Mouse (Mus musculus): ENCODE results near the gene Bst2. TPM values are rescaled to one million over a fixed set of nuclear protein-coding genes. Genes with fewer than 3 reads are reported as not detected.
A peak's percentile ranks its signal among the peaks of the same experiment; 100 is the strongest.

Bst2 gene
- polyA plus RNA-seq, 2 experiments = 12.4 to 47.2 TPM

DNA sequence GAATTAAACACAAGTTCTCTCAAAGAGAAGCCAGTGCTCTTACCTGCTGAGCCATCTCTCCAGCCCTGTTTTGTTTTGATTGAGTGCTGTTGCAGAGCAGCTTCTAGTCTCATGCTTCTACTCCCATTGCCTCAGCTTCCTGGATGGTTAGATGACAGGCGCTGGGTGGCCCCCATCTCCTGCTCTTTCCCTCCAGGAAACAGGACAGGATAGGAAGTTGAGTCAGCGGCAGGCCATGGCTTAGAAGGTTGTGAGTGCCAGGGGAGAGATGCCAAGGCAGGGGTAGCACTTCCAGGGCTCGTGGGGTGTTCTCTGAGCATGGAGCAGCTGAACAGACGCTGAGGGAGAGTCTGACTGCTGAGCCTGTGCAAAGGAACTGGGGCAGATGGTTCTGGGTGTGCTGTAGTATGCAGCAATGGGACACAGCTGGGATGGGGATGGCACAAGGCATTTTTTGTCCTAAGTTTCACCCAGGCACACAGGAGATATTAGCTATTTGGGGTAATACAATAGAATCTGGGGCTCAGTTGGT lies 40.7 kb upstream of the Bst2 start:
- ATAC-seq (ENCODE audit: low FRiP score, low read depth) (no peak), DNase-seq (ENCODE audit: low spot score) (no peak)
- H3K9ac ChIP-seq (ENCODE audit: low read depth, low read length, severe bottlenecking) = no peak overlapping the region
- no peak overlapping the region for H3K4me2 ChIP-seq (replicated peaks; ENCODE audit: low read depth, low read length, severe bottlenecking)
- no peak overlapping the region for H3K27ac ChIP-seq (replicated peaks; ENCODE audit: low read depth, low read length)
- no peak for TF ChIP-seq POLR2A (IDR thresholded peaks at IDR 0.05; ENCODE audit: borderline replicate concordance, extremely low read depth, insufficient read depth, insufficient read length)
- H3K27me3 ChIP-seq (ENCODE audit: control insufficient read depth, insufficient read depth, low read length) = no peaks in the 10 kb centered on the region
- peaks cover 20% of the 10 kb centered on the region for H3K36me3 ChIP-seq (ENCODE audit: control insufficient read depth, insufficient read depth, low read length)
- 75% methylated on average over 4 of the region's 4 CpGs for WGBS
- H3K4me1 ChIP-seq (ENCODE audit: control insufficient read depth, insufficient read depth, low read length) = peaks cover 5% of the 10 kb centered on the region
- H3K4me3 ChIP-seq (replicated peaks; ENCODE audit: low read length) = no peak overlapping the region
- no peaks in the 10 kb centered on the region for H3K9me3 ChIP-seq (ENCODE audit: control insufficient read depth, low read length)

DNA sequence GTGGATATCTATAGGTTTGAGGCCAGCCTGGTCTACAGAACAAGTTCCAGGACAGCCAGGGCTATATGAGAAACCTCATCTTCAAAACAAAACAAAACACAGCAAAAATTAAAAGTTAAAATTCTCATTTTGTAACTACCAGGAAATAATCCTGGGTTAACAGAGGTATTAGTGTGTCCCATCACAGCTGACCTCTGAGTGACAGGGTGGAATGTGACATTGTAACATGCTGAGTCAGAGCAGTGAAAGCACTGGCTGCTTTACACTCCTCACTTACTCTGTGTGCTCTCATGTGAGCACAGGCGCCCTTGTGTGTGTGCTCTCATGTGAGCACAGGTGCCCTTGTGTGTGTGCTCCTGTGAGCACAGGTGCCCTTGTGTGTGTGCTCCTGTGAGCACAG lies 37.8 kb upstream of the Bst2 start:
- H3K9ac ChIP-seq (ENCODE audit: low read depth, low read length, severe bottlenecking) = no peak overlapping the region
- WGBS = 54% methylated on average over 1 of the region's 1 CpGs
- H3K27ac ChIP-seq (replicated peaks; ENCODE audit: low read depth, low read length) = no peak overlapping the region
- DNase-seq (ENCODE audit: low spot score) (no peak), ATAC-seq (ENCODE audit: low FRiP score, low read depth) (no peak)
- no peak overlapping the region for H3K4me3 ChIP-seq (replicated peaks; ENCODE audit: low read length)
- TF ChIP-seq POLR2A (IDR thresholded peaks at IDR 0.05; ENCODE audit: borderline replicate concordance, extremely low read depth, insufficient read depth, insufficient read length) = no peak
- no peaks in the 10 kb centered on the region for H3K27me3 ChIP-seq (ENCODE audit: control insufficient read depth, insufficient read depth, low read length)
- no peaks in the 10 kb centered on the region for H3K9me3 ChIP-seq (ENCODE audit: control insufficient read depth, low read length)
- H3K4me2 ChIP-seq (replicated peaks; ENCODE audit: low read depth, low read length, severe bottlenecking) = no peak overlapping the region
- H3K36me3 ChIP-seq (ENCODE audit: control insufficient read depth, insufficient read depth, low read length) = no peaks in the 10 kb centered on the region
- peaks cover 22% of the 10 kb centered on the region for H3K4me1 ChIP-seq (ENCODE audit: control insufficient read depth, insufficient read depth, low read length)

DNA sequence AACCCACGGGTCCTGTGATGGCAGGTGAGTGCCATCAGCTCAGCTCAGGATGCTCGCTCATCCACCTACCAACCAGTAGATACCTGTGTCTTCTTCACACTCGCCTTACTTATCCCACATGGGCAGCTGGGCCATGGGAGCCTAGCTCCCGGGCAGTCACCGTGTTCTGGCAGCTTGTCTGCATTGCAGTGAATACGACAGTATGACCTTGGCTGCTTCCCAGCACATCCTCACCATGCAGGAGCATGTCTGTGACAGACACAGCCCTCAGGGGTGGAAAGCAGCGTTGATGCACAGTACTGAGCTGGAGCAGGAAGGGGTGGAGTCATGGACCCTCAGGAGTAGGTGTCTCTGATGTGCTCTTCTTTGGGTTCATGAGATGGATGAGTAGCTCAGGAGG lies 37.2 kb upstream of the Bst2 start:
- H3K27me3 ChIP-seq (ENCODE audit: control insufficient read depth, insufficient read depth, low read length) = no peaks in the 10 kb centered on the region
- no peak overlapping the region for H3K27ac ChIP-seq (replicated peaks; ENCODE audit: low read depth, low read length)
- no peak for ATAC-seq (ENCODE audit: low FRiP score, low read depth)
- no peak overlapping the region for H3K4me3 ChIP-seq (replicated peaks; ENCODE audit: low read length)
- no peaks in the 10 kb centered on the region for H3K36me3 ChIP-seq (ENCODE audit: control insufficient read depth, insufficient read depth, low read length)
- no peaks in the 10 kb centered on the region for H3K9me3 ChIP-seq (ENCODE audit: control insufficient read depth, low read length)
- peaks cover 23% of the 10 kb centered on the region for H3K4me1 ChIP-seq (ENCODE audit: control insufficient read depth, insufficient read depth, low read length)
- TF ChIP-seq POLR2A (IDR thresholded peaks at IDR 0.05; ENCODE audit: borderline replicate concordance, extremely low read depth, insufficient read depth, insufficient read length) = no peak
- H3K4me2 ChIP-seq (replicated peaks; ENCODE audit: low read depth, low read length, severe bottlenecking) = no peak overlapping the region
- 73% methylated on average over 7 of the region's 7 CpGs for WGBS
- H3K9ac ChIP-seq (ENCODE audit: low read depth, low read length, severe bottlenecking) = no peak overlapping the region
- no peak for DNase-seq (ENCODE audit: low spot score)

DNA sequence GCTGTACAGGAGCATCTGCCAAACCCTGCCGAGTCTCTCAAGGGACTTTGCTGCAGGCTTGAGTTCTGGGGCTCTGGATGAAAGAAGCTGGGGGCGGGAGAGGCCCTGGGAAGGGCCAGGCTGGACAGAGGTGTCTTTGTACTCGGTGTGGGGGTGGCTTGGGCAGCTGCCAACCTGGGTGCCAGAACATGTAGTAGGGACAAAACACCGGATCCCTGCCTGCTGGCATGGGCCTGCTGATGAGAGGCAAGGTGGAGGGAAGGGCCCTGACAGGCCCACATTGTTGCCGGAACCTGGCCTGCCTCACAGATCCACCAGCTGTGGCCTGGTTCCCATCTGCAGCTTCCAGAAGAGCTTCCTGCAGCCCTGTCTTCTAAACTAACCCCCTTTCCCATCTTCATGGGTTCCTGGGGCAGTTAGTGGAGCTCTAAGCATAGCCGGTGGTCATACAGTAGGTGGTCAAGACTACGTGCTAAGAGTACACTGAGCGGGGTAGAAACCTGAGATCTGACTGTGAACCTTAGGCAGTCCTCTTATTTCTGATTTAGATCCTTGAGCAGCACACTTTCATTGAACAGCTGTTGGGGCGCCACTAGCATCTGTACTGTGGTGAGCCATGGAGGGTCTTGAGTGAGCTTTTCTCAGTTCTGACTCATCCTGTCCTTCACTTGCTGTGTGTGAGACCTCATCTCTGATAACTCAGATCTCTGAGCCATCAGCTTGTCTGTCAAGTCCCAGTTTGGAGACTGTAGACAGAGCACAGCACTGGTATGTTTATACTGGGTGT lies 35.8 kb upstream of the Bst2 start:
- 64% methylated on average over 9 of the region's 9 CpGs for WGBS
- peak overlapping the region; percentile 4; the same call in 1 of the 2 replicates for H3K4me3 ChIP-seq (replicated peaks; ENCODE audit: low read length)
- H3K9me3 ChIP-seq (ENCODE audit: control insufficient read depth, low read length) = no peaks in the 10 kb centered on the region
- no peak overlapping the region; the same call in 1 of the 2 replicates for H3K4me2 ChIP-seq (replicated peaks; ENCODE audit: low read depth, low read length, severe bottlenecking)
- TF ChIP-seq POLR2A (IDR thresholded peaks at IDR 0.05; ENCODE audit: borderline replicate concordance, extremely low read depth, insufficient read depth, insufficient read length) = no peak
- no peak overlapping the region for H3K9ac ChIP-seq (ENCODE audit: low read depth, low read length, severe bottlenecking)
- DNase-seq (ENCODE audit: low spot score) (peak; percentile 44), ATAC-seq (ENCODE audit: low FRiP score, low read depth) (no peak)
- no peak overlapping the region; the same call in 1 of the 2 replicates for H3K27ac ChIP-seq (replicated peaks; ENCODE audit: low read depth, low read length)
- peaks cover 31% of the 10 kb centered on the region for H3K4me1 ChIP-seq (ENCODE audit: control insufficient read depth, insufficient read depth, low read length)
- no peaks in the 10 kb centered on the region for H3K36me3 ChIP-seq (ENCODE audit: control insufficient read depth, insufficient read depth, low read length)
- peaks cover 6% of the 10 kb centered on the region; the same call in 1 of the 2 replicates for H3K27me3 ChIP-seq (ENCODE audit: control insufficient read depth, insufficient read depth, low read length)

DNA sequence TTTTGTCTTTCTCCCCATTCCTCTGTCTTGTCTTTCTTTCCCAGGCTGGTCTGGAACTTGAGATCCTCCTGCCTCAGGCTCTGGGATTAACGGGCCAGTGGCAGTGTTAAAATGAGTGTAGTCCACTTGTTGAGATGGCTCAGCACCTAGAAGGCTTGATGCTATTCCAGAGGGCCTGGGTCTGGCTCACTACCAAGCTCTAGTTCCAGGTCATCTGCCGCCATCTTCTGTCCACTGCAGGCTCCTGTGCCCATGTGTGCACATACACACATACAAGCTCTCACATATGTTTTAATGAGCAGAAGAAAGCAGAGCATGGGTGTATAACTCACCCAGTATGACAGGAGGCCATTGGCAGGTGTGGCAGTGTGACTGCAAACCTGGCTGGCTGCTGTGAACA lies 34.8 kb upstream of the Bst2 start:
- H3K4me1 ChIP-seq (ENCODE audit: control insufficient read depth, insufficient read depth, low read length) = peaks cover 31% of the 10 kb centered on the region
- H3K4me2 ChIP-seq (replicated peaks; ENCODE audit: low read depth, low read length, severe bottlenecking) = no peak overlapping the region; the same call in 1 of the 2 replicates
- ATAC-seq (ENCODE audit: low FRiP score, low read depth) (no peak), DNase-seq (ENCODE audit: low spot score) (no peak)
- no peak overlapping the region for H3K27ac ChIP-seq (replicated peaks; ENCODE audit: low read depth, low read length)
- no peaks in the 10 kb centered on the region for H3K36me3 ChIP-seq (ENCODE audit: control insufficient read depth, insufficient read depth, low read length)
- H3K9ac ChIP-seq (ENCODE audit: low read depth, low read length, severe bottlenecking) = no peak overlapping the region
- peaks cover 11% of the 10 kb centered on the region; the same call in 1 of the 2 replicates for H3K27me3 ChIP-seq (ENCODE audit: control insufficient read depth, insufficient read depth, low read length)
- TF ChIP-seq POLR2A (IDR thresholded peaks at IDR 0.05; ENCODE audit: borderline replicate concordance, extremely low read depth, insufficient read depth, insufficient read length) = no peak
- no peak overlapping the region for H3K4me3 ChIP-seq (replicated peaks; ENCODE audit: low read length)
- WGBS = 88% methylated on average over 2 of the region's 2 CpGs
- H3K9me3 ChIP-seq (ENCODE audit: control insufficient read depth, low read length) = no peaks in the 10 kb centered on the region
